Mouse (Mus musculus) T-helper 1 cell (primary cell): ENCODE measurements at regions not wholly inside any gene's neighbourhood (a gene's known extent, or its start where the extent isn't known, plus 50 kb on each side); places are given as distances from the start of the nearest gene placed in this dataset.
"Not testable (repeated sequence)": the region's sequence is repeated elsewhere in the genome, so short reads cannot be mapped to it uniquely, and the experiment has no call there.

Source experiments
- in situ Hi-C: fragments of 300-600 bp; cut with MboI, MseI; formaldehyde crosslinking; loops from one replicate; pipeline ENCODE4 v1.15.1; 2025; ENCODE audit warnings: high pct_unique_total_duplicates

- in situ Hi-C loops: no loop called here
These were observed 58.3 kb downstream of the Vcpkmt start for GRCm38 (mm10) chr12:69524337-69525035.

GRCm38 (mm10) chr12:69519869-69520268 is 63.0 kb downstream of the Vcpkmt start:
- in situ Hi-C loops: no loop called here

DNA sequence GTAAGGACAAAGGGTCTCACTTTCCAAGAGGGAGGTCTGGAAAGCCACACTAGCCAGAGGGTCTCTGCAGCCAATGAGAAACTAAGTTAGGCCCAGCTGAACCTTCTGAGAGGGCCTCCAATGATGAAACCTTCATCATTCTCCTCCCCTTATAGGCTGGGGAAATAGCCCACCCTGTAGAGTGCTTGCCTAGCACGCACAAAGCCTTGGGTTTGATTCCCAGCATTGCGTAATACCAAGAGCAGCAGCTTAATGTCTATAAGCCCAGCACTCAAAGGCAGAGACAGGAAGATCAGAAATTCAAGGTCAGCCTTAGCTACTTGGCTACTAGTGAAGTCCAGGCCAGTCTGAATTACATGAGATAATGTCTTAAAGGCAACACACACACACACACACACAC is 63.8 kb downstream of the Vcpkmt start:
- in situ Hi-C loops: no loop called here

GRCm38 (mm10) chr12:69517616-69518015 is 65.2 kb downstream of the Vcpkmt start:
- in situ Hi-C loops: no loop called here

GRCm38 (mm10) chr12:69516314-69516916 is 66.4 kb downstream of the Vcpkmt start:
- in situ Hi-C loops: no loop called here

DNA sequence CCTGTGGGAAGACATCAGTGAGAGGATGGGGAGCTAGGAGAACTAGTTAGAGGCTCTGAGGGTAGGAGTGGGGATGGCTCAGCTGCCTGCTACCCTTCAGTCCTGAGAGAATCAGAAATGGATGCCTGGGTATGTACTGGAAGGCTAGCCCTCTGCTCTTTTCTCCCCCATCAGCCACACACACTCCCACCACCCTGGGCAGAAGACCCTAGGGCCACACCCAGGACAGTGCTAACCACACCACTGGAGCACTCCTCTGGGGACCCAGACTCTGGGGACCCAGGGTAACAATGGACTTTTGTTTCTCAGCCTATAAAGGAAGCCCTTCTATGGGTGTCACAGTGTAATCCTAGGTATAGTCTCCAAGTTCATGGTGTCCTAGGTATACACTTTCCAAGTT is 67.0 kb downstream of the Vcpkmt start:
- in situ Hi-C loops: no loop called here

DNA sequence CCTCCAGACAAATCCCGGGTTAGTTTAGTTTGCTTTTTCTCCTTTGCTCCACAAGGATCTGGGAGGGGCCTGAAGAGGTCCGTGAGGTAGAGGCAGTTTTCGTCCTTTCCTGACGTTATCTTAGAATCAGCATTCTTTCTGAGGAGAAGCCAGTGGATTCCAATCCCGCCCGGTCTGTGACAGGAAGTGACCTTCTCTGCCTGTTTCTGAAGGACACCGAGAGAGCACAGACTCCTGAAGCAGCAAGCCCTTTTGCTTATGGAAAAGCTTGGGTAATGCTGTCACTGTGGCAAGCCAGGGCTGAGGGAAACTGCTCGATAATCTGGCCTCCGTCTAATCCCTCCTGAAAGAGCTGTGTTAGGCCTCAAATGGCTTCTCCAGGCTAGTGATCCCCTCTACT is 67.7 kb downstream of the Vcpkmt start:
- in situ Hi-C loops: no loop called here

DNA sequence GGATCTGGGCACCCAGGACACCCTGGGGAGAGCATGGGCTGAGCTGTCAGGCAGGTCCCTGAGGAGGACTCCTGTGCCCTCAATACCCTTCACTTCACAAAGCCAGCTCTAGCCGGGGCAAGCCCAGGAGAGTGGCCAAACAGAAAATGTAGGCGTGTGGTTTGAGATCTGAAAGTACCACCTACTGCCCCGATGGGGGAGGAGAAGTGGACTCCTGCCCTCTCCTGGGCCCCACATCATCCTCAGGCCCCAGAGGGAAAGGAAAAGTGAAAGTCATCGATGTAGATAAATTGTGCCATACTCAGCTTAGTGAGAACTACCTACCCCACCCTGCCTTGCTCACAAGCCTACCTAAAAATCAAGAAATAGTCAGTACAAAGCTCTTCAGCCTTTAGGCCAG is 69.7 kb downstream of the Vcpkmt start:
- in situ Hi-C loops: loop anchor here (5.0 kb wide), 1 partner anchor 141 kb away; the partner anchor contains the start of genes Arf6 and Gm9887

DNA sequence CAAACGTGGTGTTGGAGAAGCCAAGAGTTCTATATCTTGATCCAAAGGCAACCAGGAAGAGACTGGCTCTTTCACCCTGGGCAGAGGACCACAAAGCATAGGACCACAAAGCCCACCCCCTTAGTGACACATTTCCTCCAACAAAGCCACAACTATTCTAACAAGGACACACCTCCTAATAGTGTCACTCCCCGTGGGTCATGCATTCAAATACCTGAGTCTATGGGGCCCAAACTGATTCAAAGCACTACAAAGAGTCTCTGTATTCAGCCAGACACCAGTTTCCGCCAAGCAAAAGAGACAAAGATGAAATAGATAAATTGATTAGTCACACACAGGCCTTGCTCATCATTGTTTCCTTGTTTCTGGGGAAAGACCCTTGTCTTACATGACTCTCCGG is 72.1 kb downstream of the Vcpkmt start:
- in situ Hi-C loops: loop anchor here (5.0 kb wide), 1 partner anchor 138 kb away; the partner anchor contains the start of genes Arf6 and Gm9887

GRCm38 (mm10) chr12:69509180-69509579 is 73.6 kb downstream of the Vcpkmt start:
- in situ Hi-C loops: not testable (repeated sequence)

- in situ Hi-C loops: no loop called here
These were observed 74.9 kb downstream of the Vcpkmt start for GRCm38 (mm10) chr12:69507906-69508305.

DNA sequence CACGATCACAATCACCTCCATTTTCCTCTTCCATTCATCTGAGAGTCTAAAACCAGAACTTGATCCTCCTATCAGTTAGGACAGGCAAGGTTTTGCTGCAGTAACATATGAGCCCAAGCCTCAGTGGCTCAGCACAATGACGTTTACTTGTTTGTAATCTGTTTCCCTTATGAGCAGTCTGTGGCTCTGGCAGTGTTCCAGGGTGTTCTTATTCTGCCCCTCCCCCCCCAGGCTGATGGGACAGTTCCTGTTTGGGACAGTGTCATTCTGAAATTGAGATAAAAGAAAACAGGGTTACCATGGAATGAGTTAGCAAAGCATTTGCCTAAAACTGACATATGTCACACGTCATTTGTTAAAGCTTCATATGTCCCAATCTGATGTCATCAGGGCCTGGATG is 75.5 kb downstream of the Vcpkmt start:
- in situ Hi-C loops: no loop called here

- in situ Hi-C loops: no loop called here
These were observed 80.1 kb downstream of the Vcpkmt start for GRCm38 (mm10) chr12:69502706-69503070.

DNA sequence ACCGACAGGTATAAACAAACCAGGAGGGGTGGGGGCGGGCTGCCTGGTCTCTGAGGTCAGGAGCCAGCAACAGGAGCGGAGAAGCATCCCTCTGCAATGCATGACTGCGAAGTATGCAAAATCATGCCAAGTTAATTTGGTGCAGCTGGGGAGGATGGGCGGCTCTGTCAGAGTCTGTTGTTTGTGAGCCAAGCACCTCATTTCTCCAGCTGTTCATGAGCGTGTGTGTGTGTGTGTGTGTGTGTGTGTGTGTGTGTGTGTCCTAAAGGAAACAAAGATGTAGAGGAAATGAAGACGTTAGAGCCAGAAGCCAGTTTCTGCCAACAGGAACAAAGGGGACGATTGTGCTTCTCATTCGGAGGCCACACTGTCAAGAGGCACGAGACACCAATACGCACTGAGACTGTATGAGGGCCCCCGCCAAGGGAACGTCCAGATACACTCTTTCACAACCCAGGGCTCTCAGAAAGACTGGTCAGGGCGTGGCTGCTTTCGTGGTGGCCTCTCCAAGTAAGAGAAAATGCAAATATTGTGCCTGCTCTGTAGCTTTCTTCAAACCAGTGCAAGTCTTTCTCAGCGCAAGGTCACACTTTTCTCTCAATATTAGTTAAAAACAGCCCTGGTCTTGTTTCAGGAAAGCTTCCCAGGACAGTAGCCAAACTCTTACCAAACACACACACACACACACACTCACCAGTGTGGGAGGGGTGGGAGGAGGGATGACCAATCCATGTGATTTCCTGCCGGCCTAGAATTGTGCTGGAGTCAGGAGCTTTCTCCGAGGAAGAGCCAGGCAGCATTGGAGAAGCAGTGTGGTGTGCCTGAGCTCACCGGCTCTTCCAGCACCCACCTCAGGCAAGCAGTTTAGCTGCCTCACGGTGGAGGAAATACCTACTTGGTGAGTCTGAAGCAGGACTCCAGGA is 80.8 kb downstream of the Vcpkmt start:
- in situ Hi-C loops: no loop called here

GRCm38 (mm10) chr12:69501346-69501730 is 81.5 kb downstream of the Vcpkmt start:
- in situ Hi-C loops: no loop called here

- in situ Hi-C loops: no loop called here
These were observed 82.1 kb downstream of the Vcpkmt start for GRCm38 (mm10) chr12:69500600-69501345.

DNA sequence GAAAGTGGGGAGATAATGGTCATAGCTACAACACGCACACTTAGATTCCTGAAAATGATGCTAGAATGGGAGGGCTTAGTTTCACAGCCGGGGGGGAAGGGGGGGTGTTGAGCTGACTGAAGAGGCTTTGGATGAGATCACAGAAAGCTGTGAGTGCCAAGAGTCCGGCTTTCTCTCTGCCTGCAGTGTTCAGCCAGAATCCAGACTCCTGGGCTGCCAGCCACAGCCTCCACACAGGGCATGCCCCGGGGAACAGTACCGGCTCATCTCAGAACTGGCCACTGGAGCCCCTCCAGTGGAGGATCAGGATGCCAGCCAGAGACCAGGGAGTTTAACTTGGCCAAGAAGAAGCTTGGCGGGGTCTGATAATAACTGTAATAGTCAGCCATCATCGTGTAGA is 85.7 kb downstream of the Vcpkmt start:
- in situ Hi-C loops: no loop called here

DNA sequence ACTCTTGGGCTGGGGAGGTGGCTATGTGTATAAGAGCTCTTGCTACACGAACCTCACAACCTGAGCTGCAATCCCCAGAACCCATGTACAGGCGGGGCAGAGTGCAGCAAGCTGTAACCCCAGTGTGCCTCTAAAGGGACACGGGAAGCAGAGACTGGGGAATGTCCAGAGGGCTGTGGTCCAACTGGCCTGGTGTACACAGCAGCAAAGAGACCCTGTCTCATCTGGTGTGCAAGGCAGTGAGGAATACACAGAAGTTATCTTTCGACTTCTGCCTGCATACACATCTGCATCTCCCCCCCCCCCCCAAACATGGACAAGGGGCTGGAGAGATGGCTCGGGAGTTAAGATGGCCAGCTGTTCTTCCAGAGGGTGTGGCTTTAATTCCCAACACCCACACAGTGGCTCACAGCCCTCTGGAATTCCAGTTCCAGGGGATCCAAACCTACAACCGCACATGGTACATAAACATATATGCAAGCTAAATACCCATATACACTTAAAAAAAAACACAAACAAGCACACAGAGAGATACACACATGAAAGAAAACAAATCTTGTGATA is 86.4 kb downstream of the Vcpkmt start:
- in situ Hi-C loops: no loop called here

DNA sequence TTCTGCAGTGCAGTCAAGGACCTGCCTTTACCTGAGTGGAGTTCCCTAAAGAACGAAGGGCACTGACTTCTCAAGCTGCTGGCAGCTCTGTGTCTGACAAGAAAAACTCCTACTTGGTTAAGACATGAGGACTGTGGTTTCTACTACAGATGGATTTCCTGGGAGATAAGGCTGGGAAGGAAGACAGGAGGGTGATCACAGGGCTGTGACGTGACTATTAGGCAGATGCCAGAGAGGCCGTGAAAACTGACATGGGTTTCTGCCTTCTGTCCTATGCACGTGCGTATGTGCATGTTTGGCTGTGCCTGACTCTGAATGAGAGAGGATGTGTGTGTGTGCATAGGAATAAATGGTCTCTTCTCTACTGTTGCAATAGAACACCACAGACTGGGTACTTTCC is 87.1 kb downstream of the Vcpkmt start:
- in situ Hi-C loops: no loop called here

DNA sequence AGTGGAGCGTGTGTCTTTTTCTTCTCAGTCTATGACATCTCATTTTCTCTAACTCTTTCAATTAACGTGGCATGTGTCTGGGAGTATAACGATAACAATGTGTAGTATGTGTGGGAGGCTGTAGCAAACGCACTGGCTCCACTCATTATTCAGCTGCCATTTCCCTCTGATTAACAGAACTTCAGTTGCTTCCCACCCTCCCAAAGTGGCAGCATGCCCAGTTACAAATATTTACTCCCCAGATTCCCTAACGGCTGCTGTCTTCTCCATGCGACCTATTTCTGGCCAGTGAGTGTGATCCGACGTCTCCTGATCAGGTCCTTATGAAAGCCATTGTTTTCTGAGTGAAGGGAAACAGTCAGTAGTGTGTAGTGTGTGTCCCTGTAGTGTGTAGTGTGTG is 88.2 kb downstream of the Vcpkmt start:
- in situ Hi-C loops: no loop called here

DNA sequence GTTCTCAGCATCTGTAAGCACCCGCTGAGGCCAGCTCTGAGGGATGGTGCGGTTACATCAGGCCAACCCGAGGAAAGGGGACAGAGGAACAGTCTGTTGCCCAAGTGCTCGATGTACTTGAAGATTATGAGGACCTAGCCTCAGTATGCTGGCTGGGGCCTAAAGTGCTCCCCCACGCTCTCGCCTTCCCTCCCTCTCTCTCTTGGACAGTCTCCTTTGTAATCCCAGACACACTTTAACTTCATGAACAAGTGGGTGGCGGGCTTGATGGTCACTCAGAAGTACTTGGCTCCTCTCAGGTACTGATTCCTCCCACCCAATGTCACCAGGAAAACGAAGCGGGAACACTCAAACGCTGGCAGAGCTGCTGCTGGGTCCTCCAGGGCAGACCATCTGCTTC is 93.1 kb downstream of the Vcpkmt start:
- in situ Hi-C loops: no loop called here
